7 mouse cellular contexts compared by ENCODE assay signal in the genomic region with DNA sequence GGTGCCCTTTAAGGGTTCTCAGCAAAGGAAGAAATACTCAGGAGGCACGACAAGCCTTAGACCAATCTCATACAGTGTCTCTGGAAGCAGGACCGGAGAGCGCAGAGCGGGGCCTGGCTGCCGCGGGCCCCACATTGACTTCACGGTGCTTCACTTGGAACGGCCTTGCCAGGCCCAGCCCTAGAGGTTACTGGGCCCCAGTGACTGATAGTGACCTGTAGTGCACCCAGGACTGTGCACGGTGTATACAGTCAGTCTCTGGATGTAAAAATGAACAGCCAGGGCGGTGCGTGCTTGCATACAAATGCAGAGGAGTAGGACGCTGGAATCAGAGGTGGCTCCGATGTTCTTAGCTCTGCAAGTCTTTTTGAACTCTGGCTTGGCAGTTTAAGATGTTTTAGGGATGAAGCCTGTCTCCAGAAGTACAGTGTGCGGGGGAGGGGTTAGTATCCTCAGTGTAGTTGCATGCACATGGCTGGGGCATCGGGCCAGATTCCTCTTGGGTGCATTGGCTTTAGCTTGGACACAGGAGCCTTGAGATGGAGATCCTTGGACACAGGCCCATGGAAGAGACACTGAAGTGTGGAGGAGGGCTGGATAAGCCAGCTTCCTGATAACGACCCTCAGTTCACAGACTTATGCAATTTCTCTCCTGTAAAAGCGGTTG. TPM values are rescaled to one million over a fixed set of nuclear protein-coding genes. Genes with fewer than 3 reads are reported as not detected.
DNase-seq lines count a peak whose midpoint lies in the region; ATAC-seq and TF ChIP-seq lines count a peak whose summit lies in the region.

No protein-coding gene starts in this region.

- ATAC-seq in forebrain, embryonic 11.5 days (replicated peaks; ENCODE audit: low FRiP score): peak; percentile 52
- peak; percentile 68; the same call in 1 of the 2 replicates for ATAC-seq in hindbrain, embryonic 14.5 days (ENCODE audit: low FRiP score)
- no peak for ATAC-seq in inflammation-experienced regulatory T-cells, adult 6 months

- peak overlapping the region; percentile 38; the same call in 1 of the 2 replicates for H3K27ac ChIP-seq in MEL (ENCODE audit: control insufficient read depth, low read depth, low read length)
- H3K27ac ChIP-seq in forebrain, embryonic 11.5 days (ENCODE audit: low read depth, low read length): no peak overlapping the region; the same call in 1 of the 2 replicates
- H3K27ac ChIP-seq in hindbrain, embryonic 14.5 days: no peak overlapping the region
- peak overlapping the region; percentile 83 for H3K27ac ChIP-seq in liver, adult 2 months (replicated peaks; ENCODE audit: insufficient read depth, low read depth, low read length)

- no peak for TF ChIP-seq RAD21 in MEL (IDR thresholded peaks at IDR 0.05; ENCODE audit: low read depth, low read length)

- no peaks in the 10 kb centered on the region for H3K79me2 ChIP-seq in MEL (ENCODE audit: control insufficient read depth, insufficient read depth, low read length, poor library complexity)
- H3K79me2 ChIP-seq in liver, adult 2 months (ENCODE audit: control insufficient read depth, insufficient read depth, low read length): no peaks in the 10 kb centered on the region
- H3K79me2 ChIP-seq in myocyte (ENCODE audit: control insufficient read depth, insufficient read depth): no peaks in the 10 kb centered on the region

- H3ac ChIP-seq in myocyte (ENCODE audit: control insufficient read depth, insufficient read length): no peak overlapping the region

- 51% methylated on average over 17 of the region's 17 CpGs for WGBS in forebrain, embryonic 11.5 days
- WGBS in hindbrain, embryonic 14.5 days: 52% methylated on average over 17 of the region's 17 CpGs
- WGBS in liver, adult 2 months: 19% methylated on average over 17 of the region's 17 CpGs

- H3K4me3 ChIP-seq in MEL (ENCODE audit: control insufficient read depth in 1 of 2, insufficient read depth in 1 of 2, low read depth in 2 of 2, low read length in 2 of 2): peak overlapping the region; percentile 73 to 78
- no peak overlapping the region for H3K4me3 ChIP-seq in forebrain, embryonic 11.5 days (ENCODE audit: low read depth, low read length)
- no peak overlapping the region for H3K4me3 ChIP-seq in hindbrain, embryonic 14.5 days (replicated peaks; ENCODE audit: low read length)
- peak overlapping the region; percentile 50 for H3K4me3 ChIP-seq in liver, adult 2 months (ENCODE audit: insufficient read depth, low read depth, low read length)
- H3K4me3 ChIP-seq in myocyte: no peak overlapping the region

- TF ChIP-seq CTCF in MEL (IDR thresholded peaks at IDR 0.05 in 2 of 3, conservative IDR thresholded peaks at IDR 0.05 in 1 of 3; ENCODE audit: control insufficient read depth in 1 of 3, insufficient read depth in 1 of 3, low read depth in 2 of 3, low read length in 3 of 3, poor library complexity in 1 of 3, severe bottlenecking in 1 of 3): no peak
- TF ChIP-seq CTCF in liver, adult 2 months (IDR thresholded peaks at IDR 0.05; ENCODE audit: low read depth, low read length): no peak

- peak overlapping the region; percentile 62 for H3K9ac ChIP-seq in MEL (ENCODE audit: control insufficient read depth, low read depth, low read length, poor library complexity, severe bottlenecking)
- H3K9ac ChIP-seq in forebrain, embryonic 11.5 days (ENCODE audit: low read length): peak overlapping the region; percentile 44; the same call in 1 of the 2 replicates
- H3K9ac ChIP-seq in hindbrain, embryonic 14.5 days: no peak overlapping the region; the same call in 1 of the 2 replicates
- peak overlapping the region; percentile 25 for H3K9ac ChIP-seq in liver, adult 2 months (ENCODE audit: low read depth, low read length)

- peak overlapping the region; percentile 36; the same call in 1 of the 2 replicates for H3K4me2 ChIP-seq in forebrain, embryonic 11.5 days (ENCODE audit: low read depth, low read length, severe bottlenecking)
- peak overlapping the region; percentile 19; the same call in 1 of the 2 replicates for H3K4me2 ChIP-seq in hindbrain, embryonic 14.5 days (replicated peaks)
- H3K4me2 ChIP-seq in myocyte (ENCODE audit: low read depth): peak overlapping the region; percentile 7

- TF ChIP-seq POLR2A in MEL (IDR thresholded peaks at IDR 0.05; ENCODE audit: control insufficient read depth in 1 of 2, insufficient read depth in 1 of 2, low read depth in 1 of 2, low read length in 2 of 2, poor library complexity in 1 of 2) (peak in 1 of 2 experiments; percentile 38; a peak in 1 of 4 replicates), myocyte (IDR thresholded peaks at IDR 0.05; ENCODE audit: insufficient read length, low read depth) (no peak)
- no peak for TF ChIP-seq POLR2A in liver, adult 2 months (IDR thresholded peaks at IDR 0.05; ENCODE audit: extremely low read depth, insufficient read depth, low read length)

- H3K9me3 ChIP-seq in MEL (replicated peaks; ENCODE audit: insufficient read depth, low read length): no peaks in the 10 kb centered on the region
- no peaks in the 10 kb centered on the region; the same call in 1 of the 2 replicates for H3K9me3 ChIP-seq in forebrain, embryonic 11.5 days (ENCODE audit: control insufficient read depth, low read length)
- H3K9me3 ChIP-seq in hindbrain, embryonic 14.5 days (ENCODE audit: control insufficient read depth, low read length): peaks cover 2% of the 10 kb centered on the region; the same call in 1 of the 2 replicates

- no peaks in the 10 kb centered on the region; a peak in 2 of 4 replicates for H3K27me3 ChIP-seq in MEL (ENCODE audit: control insufficient read depth in 1 of 2, insufficient read depth in 2 of 2, low read length in 2 of 2)
- H3K27me3 ChIP-seq in forebrain, embryonic 11.5 days (ENCODE audit: control insufficient read depth, insufficient read depth, low read length): no peaks in the 10 kb centered on the region
- H3K27me3 ChIP-seq in hindbrain, embryonic 14.5 days (ENCODE audit: control insufficient read depth, insufficient read depth, low read length): no peaks in the 10 kb centered on the region
- no peaks in the 10 kb centered on the region for H3K27me3 ChIP-seq in liver, adult 2 months (ENCODE audit: control insufficient read depth, insufficient read depth, low read length)
- H3K27me3 ChIP-seq in myocyte (ENCODE audit: control insufficient read depth, insufficient read depth, insufficient read length): no peaks in the 10 kb centered on the region

- no peak for TF ChIP-seq EP300 in MEL (IDR thresholded peaks at IDR 0.05; ENCODE audit: low read depth in 1 of 2, low read length in 2 of 2)

- H3K4me1 ChIP-seq in MEL (ENCODE audit: control insufficient read depth in 1 of 2, insufficient read depth in 2 of 2, low read length in 2 of 2): no peaks in the 10 kb centered on the region
- peaks cover 14% of the 10 kb centered on the region for H3K4me1 ChIP-seq in forebrain, embryonic 11.5 days (replicated peaks; ENCODE audit: control insufficient read depth, insufficient read depth, low read length)
- peaks cover 12% of the 10 kb centered on the region for H3K4me1 ChIP-seq in hindbrain, embryonic 14.5 days (replicated peaks; ENCODE audit: control insufficient read depth, insufficient read depth, low read length)
- H3K4me1 ChIP-seq in liver, adult 2 months (ENCODE audit: control insufficient read depth, insufficient read depth, low read length): peaks cover 5% of the 10 kb centered on the region

- DNase-seq in MEL (ENCODE audit: low read depth, low spot score): no peak
- DNase-seq in adrenal gland, adult 2 months: peak; percentile 63
- peak; percentile 61 for DNase-seq in forebrain, embryonic 11.5 days (ENCODE audit: low spot score)
- no peak for DNase-seq in hindbrain, embryonic 14.5 days (ENCODE audit: low spot score)
- DNase-seq in liver, adult 2 months (ENCODE audit: extremely low read depth, low read depth, low spot score): peak; percentile 83

- H3K36me3 ChIP-seq in MEL (ENCODE audit: control insufficient read depth in 1 of 2, insufficient read depth in 2 of 2, low read length in 2 of 2) (no peaks in the 10 kb centered on the region), myocyte (ENCODE audit: control insufficient read depth, insufficient read depth) (no peaks in the 10 kb centered on the region)
- no peaks in the 10 kb centered on the region for H3K36me3 ChIP-seq in forebrain, embryonic 11.5 days (ENCODE audit: control insufficient read depth, insufficient read depth, low read length)
- H3K36me3 ChIP-seq in hindbrain, embryonic 14.5 days (replicated peaks; ENCODE audit: control insufficient read depth, insufficient read depth): no peaks in the 10 kb centered on the region
- H3K36me3 ChIP-seq in liver, adult 2 months (ENCODE audit: control insufficient read depth, insufficient read depth, low read length): no peaks in the 10 kb centered on the region

TF ChIP-seq in MEL, 35 proteins besides CTCF, POLR2A, EP300 and RAD21:
- peak; percentile 55; the same call in 1 of the 2 replicates for TF ChIP-seq TBP (IDR thresholded peaks at IDR 0.05; ENCODE audit: low read depth, low read length)
- no peak for TF ChIP-seq KAT2A (conservative IDR thresholded peaks at IDR 0.05; ENCODE audit: low read depth, low read length)
- no peak for TF ChIP-seq GATA1 (IDR thresholded peaks at IDR 0.05; ENCODE audit: low read depth, low read length)
- no peak for TF ChIP-seq MEF2A (IDR thresholded peaks at IDR 0.05; ENCODE audit: extremely low read depth, insufficient replicate concordance, low read depth, low read length, poor library complexity, severe bottlenecking)
- no peak for TF ChIP-seq ZNF384 (IDR thresholded peaks at IDR 0.05; ENCODE audit: low read depth, low read length)

TF ChIP-seq in myocyte, 11 proteins besides CTCF, POLR2A, EP300 and RAD21:
- TF ChIP-seq MYOD1 (IDR thresholded peaks at IDR 0.05; ENCODE audit: control insufficient read depth in 1 of 3, insufficient read length in 2 of 3, low read depth in 2 of 3): no peak
- no peak for TF ChIP-seq REST (IDR thresholded peaks at IDR 0.05; ENCODE audit: insufficient read depth, insufficient read length)
- no peak for TF ChIP-seq SRF (IDR thresholded peaks at IDR 0.05; ENCODE audit: control insufficient read depth, insufficient read length, low read depth)

RNA-seq across cellular contexts. Expression of a gene that starts 31.1 kb away (rescaled TPM):
- total RNA-seq in MEL (2012; rRNA removed): 1,524 and 1,607 TPM in 2 replicates
- polyA plus RNA-seq in MEL (2012; ENCODE audit: insufficient read depth in 1 of 2, insufficient read length in 2 of 2, low read depth in 1 of 2, low replicate concordance in 2 of 2, missing spikeins in 1 of 2): 100 to 1,000 TPM in 1 of 2 experiments, not detected in 1; 502 TPM
- 100 to 1,000 TPM; 480 to 551 TPM for total RNA-seq in adrenal gland, adult 2 months (2021)
- 94.5 and 146 TPM in 2 replicates for polyA plus RNA-seq in adrenal gland, adult 2 months (2012; rRNA removed)
- polyA plus RNA-seq in forebrain, embryonic 11.5 days (2014; fragmentation: Nextera tagmentation; extraction: Ambion mirVana): 772 and 838 TPM in 2 replicates
- polyA plus RNA-seq in hindbrain, embryonic 14.5 days (2014; fragmentation: Nextera tagmentation; extraction: Ambion mirVana): 478 and 522 TPM in 2 replicates
- total RNA-seq in liver, adult 2 months (2014; rRNA removed): 174 and 242 TPM in 2 replicates
- 113 and 145 TPM in 2 replicates for polyA plus RNA-seq in liver, adult 2 months (2012; rRNA removed)
- polyA plus RNA-seq in myocyte (2012; fragmentation: generic; extraction: Trizol): 1,509 TPM
- 1,000 to 10,000 TPM; 1,512 to 2,767 (median 2,161) TPM for polyA plus RNA-seq in inflammation-experienced regulatory T-cells, adult 6 months (2017; shearing (Covaris generic))

Comparison
In these comparisons a context has a peak if more than half of its experiments do, and no peak if none do; other contexts are left out.
1. DNase-seq: peak in adrenal gland, adult 2 months (single experiment), forebrain, embryonic 11.5 days (single experiment) and liver, adult 2 months (single experiment); none in MEL (single experiment) and hindbrain, embryonic 14.5 days (single experiment).
2. H3K27ac ChIP-seq: peak in MEL (single experiment) and liver, adult 2 months (single experiment); none in forebrain, embryonic 11.5 days (single experiment) and hindbrain, embryonic 14.5 days (single experiment).
3. H3K4me3 ChIP-seq: peak in MEL (2 of 2) and liver, adult 2 months (single experiment); none in forebrain, embryonic 11.5 days (single experiment), hindbrain, embryonic 14.5 days (single experiment) and myocyte (single experiment).
4. Peak in every context shown above with its lines, with median percentiles within 50 percentile points of each other: H3K4me2 ChIP-seq.